Mouse (Mus musculus): ENCODE results near the gene Sntg2. TPM values are rescaled to one million over a fixed set of nuclear protein-coding genes. Genes with fewer than 3 reads are reported as not detected.

Gene Sntg2
- total RNA-seq (2012; rRNA removed) (not detected in 2 replicates), total RNA-seq (2014; rRNA removed) (not detected in 2 replicates), polyA plus RNA-seq (2012; ENCODE audit: insufficient read length, low read depth) (not detected in 2 replicates)

DNA sequence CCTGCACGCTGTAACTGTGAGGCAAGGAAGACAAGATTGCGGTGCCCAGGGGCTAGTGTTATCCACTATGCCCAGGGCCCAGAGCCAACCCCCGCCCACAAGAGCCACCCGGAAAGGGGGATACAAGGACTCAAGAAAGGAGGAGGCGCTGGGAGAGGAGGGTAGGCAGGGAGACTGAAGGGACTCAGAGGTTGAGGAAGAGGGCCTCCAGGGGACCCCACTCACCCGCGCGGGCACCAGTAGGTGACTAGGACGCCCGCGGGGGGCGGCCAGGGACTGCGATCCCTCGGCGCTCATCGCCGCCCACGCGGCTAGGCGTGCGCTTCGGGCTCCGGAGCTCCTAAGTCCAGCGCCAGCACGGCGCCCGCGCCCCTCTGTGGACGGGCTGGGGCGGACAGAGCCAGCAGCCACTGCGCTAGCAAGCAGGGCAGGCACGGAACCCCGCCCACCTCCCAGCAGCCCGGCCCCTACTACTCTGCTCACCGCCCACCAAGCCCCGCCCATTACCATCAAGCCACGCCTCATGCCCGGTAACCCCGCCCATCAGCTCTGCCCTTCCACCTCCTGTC, at the start of gene Sntg2:
Gene Sntg2, minus strand, starts transcription at position 443 of the 569 bp plus-strand sequence.
- dilution Hi-C loops (cut with MboI; ENCODE audit: extremely low pct_ligation_motif_present, extremely low pct_unique_long_range_greater_than_20kb, low sequenced_read_pairs), result no loop called here
- DNase-seq (ENCODE audit: extremely low read depth), result no peak

DNA sequence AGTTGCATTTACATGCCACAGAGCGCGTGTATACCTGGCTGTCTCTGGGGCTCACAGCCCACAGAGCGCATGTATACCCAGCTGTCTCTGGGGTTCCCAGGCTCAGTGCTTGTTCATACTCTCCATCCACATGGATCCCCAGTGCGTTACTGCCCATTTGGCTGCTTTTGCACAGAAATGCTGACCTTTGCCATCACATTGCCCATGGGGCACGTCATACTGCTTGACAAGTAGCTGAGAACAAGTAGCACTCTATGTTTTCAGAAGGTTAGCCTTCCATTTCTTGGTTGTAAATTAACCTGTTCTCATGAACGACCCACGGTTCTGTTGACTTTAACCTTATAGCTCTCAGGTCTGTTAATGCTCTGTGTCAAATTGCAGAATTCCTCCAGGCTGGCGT, 43.4 kb upstream of the Sntg2 start:
- Histone ChIP-seq H3K4me3 (replicated peaks in 1 of 3; ENCODE audit: low read depth in 2 of 3, low read length in 2 of 3, poor library complexity in 1 of 3) (no peak overlapping the region), H3K27me3 (replicated peaks) (no peaks in the 10 kb centered on the region), H3K4me2 (ENCODE audit: insufficient read depth, low read depth, poor library complexity, severe bottlenecking) (no peak overlapping the region), H3K36me3 (replicated peaks in 1 of 2; ENCODE audit: control insufficient read depth in 1 of 2, insufficient read depth in 1 of 2, low read length in 1 of 2) (no peaks in the 10 kb centered on the region), H3K9ac (ENCODE audit: insufficient read depth, low read depth) (no peak overlapping the region), H3K4me1 (ENCODE audit: control insufficient read depth in 1 of 2, insufficient read depth in 2 of 2) (peaks cover 0 to 32% of the 10 kb centered on the region in 2 experiments; a peak in 2 of 4 replicates), H3K27ac (ENCODE audit: insufficient read depth, low read depth) (no peak overlapping the region), H3K9me3 (replicated peaks; ENCODE audit: low read length) (no peaks in the 10 kb centered on the region), H3K79me2 (replicated peaks; ENCODE audit: control insufficient read depth, extremely low read depth, insufficient read depth, poor library complexity, severe bottlenecking) (no peaks in the 10 kb centered on the region)
- no peak for DNase-seq (ENCODE audit: extremely low read depth)
- TF ChIP-seq JUND (conservative IDR thresholded peaks at IDR 0.05; ENCODE audit: low read depth, low read length), result no peak
- no peak for TF ChIP-seq IRF4 (IDR thresholded peaks at IDR 0.05; ENCODE audit: low read depth, low read length)
- TF ChIP-seq ZKSCAN1 (IDR thresholded peaks at IDR 0.05; ENCODE audit: borderline replicate concordance, low read depth, low read length), result no peak
- TF ChIP-seq POLR2A (IDR thresholded peaks at IDR 0.05; ENCODE audit: low read depth, low read length), result no peak
- no peak for TF ChIP-seq MXI1 (IDR thresholded peaks at IDR 0.05; ENCODE audit: low read depth, low read length)
- no peak for TF ChIP-seq MAX (IDR thresholded peaks at IDR 0.05; ENCODE audit: low read length)
- no peak for TF ChIP-seq RCOR1 (conservative IDR thresholded peaks at IDR 0.05; ENCODE audit: low read depth, low read length)
- no peak for TF ChIP-seq EP300 (IDR thresholded peaks at IDR 0.05; ENCODE audit: low read length)
- TF ChIP-seq UBTF (IDR thresholded peaks at IDR 0.05; ENCODE audit: low read depth, low read length), result no peak
- no peak for TF ChIP-seq TCF12 (IDR thresholded peaks at IDR 0.05; ENCODE audit: low read depth, low read length)
- TF ChIP-seq USF1 (IDR thresholded peaks at IDR 0.05; ENCODE audit: low read depth, low read length), result no peak
- TF ChIP-seq E2F4 (IDR thresholded peaks at IDR 0.05; ENCODE audit: insufficient replicate concordance, low read depth, low read length), result no peak
- no peak for TF ChIP-seq MYC (IDR thresholded peaks at IDR 0.05; ENCODE audit: low read depth, low read length)
- TF ChIP-seq ZNF384 (IDR thresholded peaks at IDR 0.05; ENCODE audit: low read depth, low read length), result no peak
- dilution Hi-C loops (cut with MboI; ENCODE audit: extremely low pct_ligation_motif_present, extremely low pct_unique_long_range_greater_than_20kb, low sequenced_read_pairs), result no loop called here
- in situ Hi-C loops (cut with MboI; ENCODE audit: low pct_ligation_motif_present, low pct_unique_long_range_greater_than_20kb, low sequenced_read_pairs), result no loop called here

More for the DNA sequence above, at the start of gene Sntg2:
- no peaks in the 10 kb centered on the region for H3K36me3 ChIP-seq (replicated peaks in 1 of 2; ENCODE audit: control insufficient read depth in 1 of 2, insufficient read depth in 1 of 2, low read length in 1 of 2)
- H3K9ac ChIP-seq (ENCODE audit: insufficient read depth, low read depth), result no peak within 1 kb of the TSS
- no peak within 1 kb of the TSS for H3K4me3 ChIP-seq (replicated peaks in 1 of 3; ENCODE audit: low read depth in 2 of 3, low read length in 2 of 3, poor library complexity in 1 of 3)
- no peaks in the 10 kb centered on the region for H3K9me3 ChIP-seq (replicated peaks; ENCODE audit: low read length)
- no peak within 1 kb of the TSS for H3K27ac ChIP-seq (ENCODE audit: insufficient read depth, low read depth)
- H3K4me2 ChIP-seq (ENCODE audit: insufficient read depth, low read depth, poor library complexity, severe bottlenecking), result no peak within 1 kb of the TSS
- H3K27me3 ChIP-seq (replicated peaks), result no peaks in the 10 kb centered on the region
- in situ Hi-C loops (cut with MboI; ENCODE audit: low pct_ligation_motif_present, low pct_unique_long_range_greater_than_20kb, low sequenced_read_pairs), result loop anchor here (25.0 kb wide), 1 partner anchor 461 kb away; no protein-coding TSS in a partner anchor
- H3K4me1 ChIP-seq (ENCODE audit: control insufficient read depth in 1 of 2, insufficient read depth in 2 of 2), result peaks cover 3 to 21% of the 10 kb centered on the region in 2 experiments
- no peaks in the 10 kb centered on the region for H3K79me2 ChIP-seq (replicated peaks; ENCODE audit: control insufficient read depth, extremely low read depth, insufficient read depth, poor library complexity, severe bottlenecking)
- TF ChIP-seq ZC3H11A (IDR thresholded peaks at IDR 0.05; ENCODE audit: low read depth, low read length), result no peak
- no peak for TF ChIP-seq GABPA (IDR thresholded peaks at IDR 0.05; ENCODE audit: insufficient replicate concordance, low read depth, low read length)
- no peak for TF ChIP-seq JUND (conservative IDR thresholded peaks at IDR 0.05; ENCODE audit: low read depth, low read length)
- TF ChIP-seq ZKSCAN1 (IDR thresholded peaks at IDR 0.05; ENCODE audit: borderline replicate concordance, low read depth, low read length), result no peak
- no peak for TF ChIP-seq MAFK (IDR thresholded peaks at IDR 0.05; ENCODE audit: insufficient replicate concordance, low read length)
- no peak for TF ChIP-seq RAD21 (IDR thresholded peaks at IDR 0.05; ENCODE audit: low read depth, low read length)
- TF ChIP-seq MEF2A (IDR thresholded peaks at IDR 0.05; ENCODE audit: borderline replicate concordance, low read depth, low read length), result no peak
- no peak for TF ChIP-seq NRF1 (IDR thresholded peaks at IDR 0.05; ENCODE audit: low read depth, low read length)
- TF ChIP-seq BHLHE40 (IDR thresholded peaks at IDR 0.05; ENCODE audit: low read depth, low read length), result no peak
- TF ChIP-seq IRF4 (IDR thresholded peaks at IDR 0.05; ENCODE audit: low read depth, low read length), result no peak
- TF ChIP-seq MAZ (IDR thresholded peaks at IDR 0.05; ENCODE audit: low read depth, low read length), result no peak
- no peak for TF ChIP-seq CHD1 (IDR thresholded peaks at IDR 0.05; ENCODE audit: low read depth, low read length)
- no peak for TF ChIP-seq POLR2AphosphoS2 (IDR thresholded peaks at IDR 0.05; ENCODE audit: low read depth, low read length)
- no peak for TF ChIP-seq TCF12 (IDR thresholded peaks at IDR 0.05; ENCODE audit: low read depth, low read length)
- TF ChIP-seq RCOR1 (conservative IDR thresholded peaks at IDR 0.05; ENCODE audit: low read depth, low read length), result no peak
- no peak for TF ChIP-seq MAX (IDR thresholded peaks at IDR 0.05; ENCODE audit: low read length)
- TF ChIP-seq POLR2A (IDR thresholded peaks at IDR 0.05; ENCODE audit: low read depth, low read length), result no peak
- no peak for TF ChIP-seq CHD2 (IDR thresholded peaks at IDR 0.05; ENCODE audit: low read length)
- no peak for TF ChIP-seq CTCF (conservative IDR thresholded peaks at IDR 0.05 in 1 of 2, IDR thresholded peaks at IDR 0.05 in 1 of 2; ENCODE audit: low read depth in 2 of 2, low read length in 2 of 2)

Data from CH12.LX (cell line).